Mouse (Mus musculus) kidney, embryonic 16.5 days (tissue): ENCODE data around the gene Rhno1. TPM values are rescaled to one million over a fixed set of nuclear protein-coding genes. Genes with fewer than 3 reads are reported as not detected.

Source experiments
- polyA plus RNA-seq: library from polyadenylated mRNA; unstranded; fragments of >200 nt; fragmentation: Nextera tagmentation; extraction: Ambion mirVana; gene quantifications from 2 replicates; pipeline ENCODE4 v1.2.1, GENCODE M21; 2015

Rhno1 gene
- polyA plus RNA-seq, 1 experiment from 2014 or later = 121 TPM

Other genes with a start within 250 kb of the Rhno1 start
- 140 and 147 TPM in 2 replicates for gene Tspan9, start 219.3 kb downstream of the Rhno1 start, polyA plus RNA-seq
- 3.0 and 3.3 TPM in 2 replicates for gene Tead4, start 62.1 kb downstream of the Rhno1 start, polyA plus RNA-seq
- 24.1 and 28.4 TPM in 2 replicates for gene Tulp3, start 7.1 kb downstream of the Rhno1 start, polyA plus RNA-seq
- gene Foxm1, start 56 bp upstream of the Rhno1 start, polyA plus RNA-seq = 31.3 and 38.3 TPM in 2 replicates
- 0.21 and 0.35 TPM in 2 replicates for gene Tex52, start 12.5 kb upstream of the Rhno1 start, polyA plus RNA-seq
- gene Gm44596, start 12.6 kb upstream of the Rhno1 start, polyA plus RNA-seq = not detected in 2 replicates
- 24.7 and 26.3 TPM in 2 replicates for gene Nrip2, start 36.4 kb upstream of the Rhno1 start, polyA plus RNA-seq
- 35.6 and 39.2 TPM in 2 replicates for gene Itfg2, start 62.0 kb upstream of the Rhno1 start, polyA plus RNA-seq
- 550 and 556 TPM in 2 replicates for gene Fkbp4, start 75.8 kb upstream of the Rhno1 start, polyA plus RNA-seq
- 0.86 and 1.4 TPM in 2 replicates for gene Pzp, start 163.8 kb upstream of the Rhno1 start, polyA plus RNA-seq
- gene A2ml1, start 218.7 kb upstream of the Rhno1 start, polyA plus RNA-seq = 0.26 and 0.32 TPM in 2 replicates